Mouse (Mus musculus) megakaryocyte, embryonic 14.5 days (primary cell): ENCODE results near the gene Tnn.

Experiments
- FLI1 ChIP-seq: IDR thresholded peaks from 2 replicates; pipeline ENCODE4 v1.6.1; 2012; ENCODE audit warnings: low read length, inconsistent platforms, mixed read lengths
- GATA1 ChIP-seq: IDR thresholded peaks from 3 replicates; pipeline ENCODE4 v1.6.1; 2012; ENCODE audit warnings: mixed read lengths, low read length, inconsistent platforms, borderline replicate concordance

DNA sequence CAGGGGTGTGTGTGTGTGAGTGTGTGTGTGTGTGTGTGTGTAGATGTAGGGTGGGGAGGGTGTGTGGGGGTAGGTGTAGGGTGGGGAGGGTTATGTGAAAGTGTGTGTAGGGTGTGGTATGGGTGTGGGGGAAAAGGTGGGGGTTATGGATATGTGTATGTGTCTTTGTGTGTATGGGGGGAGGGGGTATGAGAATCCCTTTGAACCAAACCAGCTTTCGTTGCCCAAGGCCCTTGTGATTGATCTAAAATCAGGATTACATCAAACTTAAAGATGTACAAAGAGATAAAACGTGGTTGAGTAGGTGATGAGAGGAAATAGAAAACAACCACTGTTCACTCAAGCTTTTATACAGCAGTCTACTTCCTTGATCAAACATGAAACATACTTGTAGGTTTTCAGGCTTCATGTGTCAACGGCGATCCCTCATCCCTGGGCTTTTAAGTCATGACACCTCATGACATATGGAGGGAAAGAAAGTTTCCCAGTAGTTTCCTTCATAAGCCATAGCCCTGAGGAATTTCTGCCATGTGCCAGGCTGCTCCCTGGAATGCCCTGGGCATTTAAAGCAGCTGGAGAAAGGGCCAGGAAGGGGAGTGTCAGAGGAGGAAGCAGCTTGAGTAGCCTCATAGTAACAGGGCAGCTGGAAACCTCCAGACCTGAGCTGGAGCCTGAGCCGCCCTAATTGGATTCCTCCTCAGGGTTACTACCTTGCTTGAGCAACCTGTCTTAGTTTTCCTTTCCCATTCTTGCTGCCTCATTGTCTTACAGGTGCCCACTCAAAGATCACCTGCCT, 99.7 kb downstream of the Tnn start:
- TF ChIP-seq GATA1: no peak
- TF ChIP-seq FLI1: no peak
